Mouse (Mus musculus): ENCODE data around the gene Patj.

DNA sequence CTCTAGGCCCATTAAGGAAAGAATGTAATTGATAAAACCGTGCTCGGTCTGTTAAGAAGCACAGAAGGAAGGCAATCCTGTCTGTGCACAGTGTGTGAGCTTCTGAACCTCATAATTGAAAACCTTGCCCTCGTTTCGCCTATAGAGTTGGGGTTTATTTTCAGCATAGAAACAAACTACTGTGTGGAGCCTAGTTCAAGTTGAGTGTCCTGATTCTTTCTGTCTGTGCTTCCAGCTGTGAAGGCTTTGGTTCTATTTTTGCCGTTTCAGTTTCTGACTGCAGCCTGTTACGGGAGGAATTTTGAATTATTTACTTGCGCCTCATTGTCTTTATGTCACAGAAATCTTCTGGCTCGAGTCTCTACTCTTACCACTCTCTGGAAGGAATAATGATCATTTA lies 185.9 kb downstream of the Patj start:
- TF ChIP-seq CTCF (IDR thresholded peaks at IDR 0.05; ENCODE audit: borderline replicate concordance, extremely low read depth, insufficient read depth, insufficient read length) (no peak), POLR2A (IDR thresholded peaks at IDR 0.05; ENCODE audit: borderline replicate concordance, extremely low read depth, insufficient read depth, insufficient read length, poor library complexity, severe bottlenecking) (no peak)

Data from brain, embryonic 14.5 days (tissue).